Mouse (Mus musculus) induced T-regulatory cell, adult 2 months (primary cell): ENCODE measurements around the gene Gm15557.
"Not testable (repeated sequence)": the region's sequence is repeated elsewhere in the genome, so short reads cannot be mapped to it uniquely, and the experiment has no call there.

ENCODE experiments used
- DNase-seq: peaks from one replicate; pipeline ENCODE4 v3.0.0-alpha.2; 2012; ENCODE audit warnings: low read depth

Gm15557 gene

DNA sequence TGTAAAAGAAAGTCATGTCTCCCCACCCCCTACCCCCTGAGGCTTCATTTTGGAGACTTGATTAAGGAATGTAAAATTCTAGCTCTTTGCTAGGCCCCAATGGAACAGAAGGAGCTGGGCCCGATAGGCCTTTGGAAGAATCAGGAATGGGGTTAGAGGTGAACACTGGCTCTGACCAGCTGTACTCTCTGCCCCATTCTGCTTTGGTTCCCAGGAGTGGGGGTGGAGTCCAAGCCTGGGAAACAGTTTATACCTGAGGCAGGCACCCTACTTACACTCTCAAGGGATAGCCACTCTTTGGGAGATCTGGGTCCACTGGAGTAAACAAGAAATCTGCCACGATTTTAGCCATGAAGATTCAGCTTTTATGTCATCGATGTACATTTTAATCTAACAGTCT lies at the start of gene Gm15557:
Gene Gm15557, plus strand, starts transcription at position 48 of the 400 bp plus-strand sequence.
- no peak for DNase-seq

DNA sequence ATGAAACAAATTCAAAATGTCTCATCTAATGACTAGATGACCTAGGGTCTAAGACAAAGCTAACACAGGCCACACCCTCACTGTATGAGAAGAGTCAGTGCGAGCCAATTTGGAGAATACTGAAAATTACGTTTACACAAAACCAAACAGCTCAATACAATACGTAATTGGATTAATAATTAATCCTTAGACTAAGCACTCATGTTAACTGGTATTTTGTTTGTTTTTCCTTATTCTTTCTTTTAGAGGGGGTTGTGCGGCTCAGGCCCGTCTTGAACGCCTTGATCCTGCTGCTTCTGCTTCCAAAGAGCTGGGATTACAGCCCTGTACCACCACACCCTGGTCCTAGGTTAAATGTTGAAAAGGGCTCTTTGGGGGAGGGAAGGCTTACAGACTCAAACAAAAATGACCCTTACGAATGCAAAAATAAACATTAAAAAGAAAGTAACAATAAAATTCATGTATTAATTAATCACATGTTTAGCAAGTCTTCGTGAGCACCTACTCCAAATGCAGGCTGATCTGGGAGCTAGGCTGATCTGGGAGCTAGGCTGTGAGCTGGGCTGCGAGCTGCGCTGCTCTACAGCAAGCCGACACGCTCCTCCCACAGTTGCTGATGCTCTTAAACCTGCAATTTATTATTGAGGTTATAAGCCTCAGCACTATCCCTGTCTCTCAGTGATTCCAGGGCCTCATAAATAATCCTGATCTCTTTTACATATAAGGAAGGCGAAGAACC lies 46.1 kb upstream of the Gm15557 start:
- no peak for DNase-seq

DNA sequence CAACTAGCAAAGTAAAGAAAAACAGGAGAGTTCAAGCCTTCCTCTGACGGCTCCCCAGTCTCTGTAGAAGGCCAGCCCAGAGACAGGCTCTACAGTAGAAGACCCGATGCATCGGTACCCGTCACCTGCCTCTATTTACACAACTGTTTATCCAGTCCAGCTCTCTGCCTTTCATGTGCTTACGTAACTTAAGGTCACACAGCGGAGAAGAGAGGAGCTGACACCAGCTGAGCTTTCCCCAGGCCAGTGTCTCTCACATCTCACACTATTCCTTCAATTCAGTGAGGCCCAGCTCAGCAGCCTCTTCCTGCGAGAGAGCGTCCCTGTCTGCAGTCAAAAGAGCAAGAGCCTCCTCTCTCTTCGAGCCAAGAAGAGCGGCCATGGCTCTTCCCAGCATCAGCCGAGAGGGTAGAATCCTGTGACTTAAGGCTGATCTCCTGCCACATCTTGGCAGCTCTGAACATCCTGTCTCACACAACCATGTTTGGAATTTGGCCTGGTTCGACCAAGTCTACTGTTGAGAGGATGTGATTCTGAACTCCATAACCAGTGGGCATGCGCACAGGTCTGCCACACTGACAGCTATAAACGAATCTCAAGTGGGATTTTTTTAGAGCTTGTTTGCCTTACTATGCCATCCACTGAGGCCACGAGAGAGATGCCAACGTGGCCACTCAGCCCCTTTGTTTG lies 45.3 kb upstream of the Gm15557 start:
- DNase-seq: no peak

DNA sequence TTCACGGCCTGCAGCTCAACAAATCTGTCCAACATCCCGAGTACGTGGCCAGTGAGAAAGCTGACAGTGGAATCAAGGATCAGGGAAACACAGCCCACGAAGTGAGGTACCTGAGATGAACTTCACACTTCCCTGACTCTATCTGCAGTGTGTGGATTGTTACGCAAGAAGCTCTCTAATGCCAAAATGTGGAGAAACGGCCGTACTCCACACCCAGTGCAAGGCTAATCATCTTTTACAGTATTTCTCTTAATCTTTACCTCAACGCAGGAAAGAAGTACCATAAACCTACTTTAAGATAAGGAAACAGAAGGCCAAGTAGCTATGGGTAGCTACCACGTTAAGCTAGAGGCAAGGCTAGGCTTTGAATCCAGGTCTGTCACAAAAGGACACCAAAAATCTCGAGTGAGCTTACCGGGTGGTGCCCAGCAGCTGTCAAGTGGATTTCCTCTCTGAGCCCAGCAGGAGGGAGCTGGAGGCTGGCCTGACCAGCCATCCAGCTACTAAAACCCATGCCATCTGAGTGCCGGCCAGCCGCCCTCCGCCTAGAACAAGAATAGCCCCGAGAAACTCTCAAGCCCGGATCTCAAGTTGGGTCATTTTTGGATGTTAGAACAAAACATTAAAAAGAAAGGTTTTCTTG lies 37.4 kb upstream of the Gm15557 start:
- DNase-seq: no peak

DNA sequence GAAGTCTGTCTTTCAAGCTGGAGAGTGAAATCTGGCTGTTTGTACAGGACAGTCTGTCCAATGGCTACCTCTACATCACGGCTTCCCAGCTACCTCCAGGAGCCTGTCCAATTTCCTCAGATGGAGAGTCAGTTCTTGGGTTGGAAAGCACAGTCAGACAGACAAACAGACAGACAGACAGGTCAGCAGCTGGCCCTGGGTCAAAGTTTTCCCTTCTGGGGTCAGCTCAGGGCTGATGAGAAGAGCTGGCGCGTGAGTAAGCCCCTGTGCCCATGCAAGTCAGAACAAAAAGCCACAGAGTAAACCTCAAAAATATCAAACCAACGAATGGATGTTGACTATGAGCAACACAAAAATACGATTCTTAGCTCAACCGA lies 36.9 kb upstream of the Gm15557 start:
- DNase-seq: no peak

DNA sequence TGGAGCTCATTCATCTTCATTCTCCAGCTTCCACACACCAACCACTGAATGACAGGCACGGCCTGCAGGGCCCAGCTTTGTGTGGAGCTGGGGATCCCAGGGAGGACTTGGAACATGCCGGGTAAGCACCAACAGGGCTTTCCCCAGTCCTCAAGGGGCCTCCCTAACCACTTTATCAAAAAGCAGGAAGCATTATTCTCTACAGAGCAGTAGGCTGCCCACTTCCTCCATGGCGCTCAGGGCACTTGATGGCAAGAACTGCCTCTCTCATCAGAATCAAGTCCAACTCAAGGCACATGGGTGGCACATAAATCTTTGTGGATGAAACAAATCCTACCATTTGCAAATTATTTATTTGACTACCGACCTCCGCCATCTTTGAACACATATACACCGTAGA lies 25.8 kb upstream of the Gm15557 start:
- DNase-seq: no peak

DNA sequence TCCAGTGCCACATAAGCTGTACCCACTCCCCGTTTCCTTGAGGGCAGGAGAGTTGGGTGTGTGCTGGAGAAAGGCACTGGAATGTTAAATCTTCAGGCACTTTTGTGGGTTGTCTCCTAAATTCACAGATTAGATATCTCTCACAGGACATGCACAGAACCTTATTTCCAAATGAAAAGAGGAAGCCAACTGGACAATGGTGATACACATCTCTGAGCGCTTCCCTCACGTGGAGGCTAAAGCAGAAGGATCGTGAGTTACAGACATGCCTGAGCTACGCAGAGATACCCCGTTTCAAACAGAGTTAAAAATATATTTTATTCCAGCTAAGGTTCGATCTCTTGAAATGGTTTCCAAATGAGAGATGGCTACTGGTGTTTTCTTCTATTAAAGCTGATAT lies 17.4 kb upstream of the Gm15557 start:
- no peak for DNase-seq

DNA sequence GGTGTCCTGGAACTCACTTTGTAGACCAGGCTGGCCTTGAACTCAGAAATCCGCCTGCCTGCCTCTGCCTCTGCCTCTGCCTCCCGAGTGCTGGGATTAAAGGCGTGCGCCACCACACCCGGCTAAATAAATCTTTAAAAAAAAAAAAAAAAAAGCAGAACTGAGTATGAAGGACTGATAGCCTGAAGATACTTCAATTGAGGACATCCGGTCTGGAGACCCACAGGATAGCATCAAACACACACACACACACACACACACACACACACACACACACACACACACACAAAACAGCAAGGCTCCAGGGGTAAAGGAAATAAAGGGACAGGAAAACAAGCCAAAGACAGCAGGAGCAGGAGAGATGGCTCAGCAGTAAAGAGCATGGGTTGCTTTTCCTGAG lies 15.3 kb upstream of the Gm15557 start:
- DNase-seq: not testable (repeated sequence)

DNA sequence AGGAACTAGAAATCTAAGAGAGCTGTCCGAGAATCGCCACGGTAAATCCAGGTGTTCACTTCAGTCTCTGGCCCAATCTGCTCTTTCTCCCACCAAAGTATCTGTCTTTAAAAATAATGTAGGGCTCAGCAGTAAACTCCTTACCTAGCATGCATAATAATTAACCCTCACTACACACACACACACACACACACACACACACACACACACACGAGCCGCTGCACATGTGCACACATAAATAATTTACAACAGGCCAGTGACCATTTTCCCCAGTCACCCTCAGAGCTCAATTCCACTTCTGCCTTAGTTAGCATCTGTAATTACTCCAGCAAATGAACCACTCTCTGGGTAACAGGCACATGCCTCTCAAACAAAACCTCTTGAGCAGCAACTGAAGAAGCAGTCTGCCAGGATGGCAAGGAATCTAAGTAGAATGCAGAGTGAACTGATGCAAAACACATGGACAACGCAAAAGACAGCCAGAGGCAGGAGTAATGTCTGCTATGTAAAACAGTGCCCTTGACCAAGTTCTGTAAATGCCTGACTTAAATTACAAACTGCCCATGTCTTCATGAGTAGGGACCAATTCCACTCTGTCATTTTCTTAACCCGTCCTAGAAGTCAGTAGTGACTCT lies 11.7 kb upstream of the Gm15557 start:
- no peak for DNase-seq

DNA sequence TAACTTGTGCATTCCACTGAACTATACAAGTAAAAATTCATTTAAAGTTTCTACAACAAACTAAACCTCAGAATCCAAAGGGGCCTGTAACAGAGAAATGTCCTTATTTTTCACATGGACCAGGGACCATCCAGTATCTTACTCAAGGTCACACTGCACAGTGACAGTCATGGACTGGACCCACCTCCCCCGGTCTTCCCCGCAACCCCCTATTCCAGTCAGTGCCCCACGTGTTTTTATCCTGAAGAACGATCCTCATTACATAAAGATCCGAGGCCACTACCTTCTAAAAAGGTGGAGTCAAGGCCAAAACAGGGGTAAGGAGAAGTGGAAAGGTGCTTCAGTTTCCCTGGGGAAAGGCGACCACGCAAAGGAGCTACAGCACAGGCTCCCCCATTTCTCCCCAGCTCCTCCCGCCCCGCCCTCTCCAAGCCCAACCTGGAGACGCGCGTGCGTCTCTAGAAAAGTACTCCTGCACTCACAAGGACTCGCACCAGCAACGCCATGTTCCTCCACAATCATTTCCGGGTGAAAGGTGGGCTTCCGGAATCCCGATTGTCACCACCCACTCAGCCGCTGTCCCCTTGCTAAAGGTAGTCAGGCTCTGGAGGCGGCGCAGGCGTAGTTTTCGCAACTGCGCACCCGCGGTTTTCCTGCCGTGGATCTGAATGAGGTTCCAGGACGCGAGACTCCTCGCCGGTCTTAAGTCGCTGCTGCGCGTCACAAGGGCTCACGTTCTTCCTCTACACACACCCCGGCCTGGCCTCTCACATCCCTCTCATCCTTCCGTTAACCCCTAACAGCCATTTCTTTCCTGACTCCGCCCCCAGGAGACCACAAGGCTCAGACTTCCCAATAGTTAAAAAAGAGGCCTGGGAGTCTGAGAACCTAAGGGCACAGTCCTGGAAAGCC lies 10.7 kb upstream of the Gm15557 start, which contains the start of gene Uqcc1:
Gene Uqcc1, minus strand, starts transcription at position 780 of the 912 bp plus-strand sequence.
- DNase-seq: peak; percentile 97

DNA sequence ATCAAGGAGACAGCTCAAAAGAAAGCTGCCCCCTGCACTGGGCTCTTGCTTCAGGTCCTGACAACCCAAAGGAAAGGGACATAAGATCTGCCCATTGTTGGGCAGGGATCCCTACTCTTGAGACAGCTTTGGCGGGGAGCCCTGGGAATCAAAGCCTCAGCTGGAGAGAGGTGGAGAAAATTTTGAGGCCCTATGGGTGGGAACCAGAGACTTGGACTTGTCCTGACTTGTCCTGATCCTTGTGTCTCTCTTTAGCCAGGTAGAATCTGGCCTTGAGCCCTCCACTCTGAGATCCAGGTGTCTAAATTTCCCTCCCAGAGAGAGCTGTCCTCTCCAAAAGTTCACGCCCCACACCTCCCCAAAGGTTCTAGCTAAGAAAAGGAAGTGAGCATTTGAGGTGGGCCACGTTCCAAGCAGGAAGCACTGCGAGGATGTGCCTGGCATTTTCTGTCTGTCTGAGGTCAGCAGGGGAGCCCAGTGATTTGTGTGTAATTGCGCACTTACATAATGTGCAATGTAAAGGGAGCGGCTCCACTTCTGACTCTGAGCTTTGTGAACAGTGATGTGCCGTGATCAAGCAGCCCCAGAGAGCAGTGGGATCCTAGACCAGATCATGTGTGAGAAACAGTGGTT lies 515 bp upstream of the Gm15557 start:
- DNase-seq: no peak

DNA sequence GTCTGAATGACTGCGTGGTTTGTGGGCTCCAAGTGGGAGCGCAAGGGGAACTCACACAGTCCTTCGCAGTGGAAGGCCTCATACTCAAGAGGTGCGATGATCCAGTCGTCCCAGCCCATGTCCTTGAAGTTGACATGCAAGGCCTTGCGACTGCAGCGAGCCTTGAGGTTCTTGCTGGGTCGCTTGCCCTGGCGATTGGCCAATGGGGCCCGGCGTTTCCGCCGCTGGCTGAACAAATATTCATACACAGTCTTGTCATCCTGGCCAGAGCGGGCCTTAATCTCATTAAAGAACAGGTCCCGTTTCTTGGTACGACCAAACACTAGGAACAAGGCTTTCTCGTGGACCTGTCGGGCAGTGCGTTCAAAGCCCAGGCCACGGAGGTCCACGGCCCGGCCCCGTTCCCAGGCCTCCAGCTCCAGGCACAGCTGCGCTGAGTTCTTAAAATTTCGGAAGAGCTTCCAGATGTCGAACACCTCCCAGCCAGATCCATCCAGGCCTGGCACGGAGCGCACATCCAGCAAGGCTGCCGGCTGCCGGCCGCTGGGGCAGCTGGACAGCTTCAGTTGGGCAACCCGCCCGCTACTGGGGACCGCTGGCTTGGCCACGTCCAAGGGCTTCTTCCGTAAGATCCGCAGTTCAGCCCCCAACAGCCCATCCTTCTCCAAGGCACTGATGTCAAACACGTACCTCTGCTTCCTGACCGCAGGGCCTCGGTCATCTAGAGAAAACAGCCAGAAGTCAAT lies 1.3 kb downstream of the Gm15557 start:
- DNase-seq: no peak

DNA sequence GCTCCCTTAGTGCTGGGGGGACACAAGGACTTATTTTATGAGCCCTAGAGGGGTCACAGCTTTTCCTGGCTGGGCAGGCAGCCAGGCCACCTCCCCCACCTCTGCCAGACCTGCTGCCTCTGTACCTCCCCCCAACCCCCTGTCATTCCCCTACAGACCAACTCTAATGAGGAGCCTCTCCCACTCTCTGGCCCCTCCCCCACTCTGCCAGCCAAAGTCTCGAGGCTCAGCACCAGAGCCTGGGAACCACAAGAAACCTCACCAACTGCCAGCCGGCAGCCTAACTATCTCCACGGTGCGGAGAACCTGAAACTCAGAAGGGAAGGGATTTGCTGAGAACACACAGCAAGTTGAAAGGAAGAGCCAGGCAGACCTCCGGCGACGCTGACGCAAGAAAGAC lies 2.9 kb downstream of the Gm15557 start:
- no peak for DNase-seq

DNA sequence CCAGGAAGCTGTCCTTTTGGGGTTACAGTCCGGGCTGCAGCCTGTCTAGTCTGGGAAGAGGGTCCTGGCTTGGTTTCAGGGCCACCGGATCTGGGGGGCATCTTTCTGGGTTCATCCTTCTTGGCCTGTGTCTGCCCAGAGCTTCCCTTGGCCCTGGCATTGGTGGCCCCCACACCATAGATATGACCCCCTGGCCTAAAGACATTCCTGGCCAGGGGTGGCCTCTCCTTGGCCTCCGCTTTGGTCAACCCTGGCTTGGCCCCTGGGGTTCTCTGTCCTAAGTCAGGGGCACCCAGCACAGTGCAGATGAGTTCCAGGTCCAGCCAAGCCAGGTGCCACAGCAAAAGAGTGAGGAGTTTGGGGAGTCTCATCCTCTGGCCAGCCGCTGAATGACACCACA lies 4.2 kb downstream of the Gm15557 start:
- no peak for DNase-seq

DNA sequence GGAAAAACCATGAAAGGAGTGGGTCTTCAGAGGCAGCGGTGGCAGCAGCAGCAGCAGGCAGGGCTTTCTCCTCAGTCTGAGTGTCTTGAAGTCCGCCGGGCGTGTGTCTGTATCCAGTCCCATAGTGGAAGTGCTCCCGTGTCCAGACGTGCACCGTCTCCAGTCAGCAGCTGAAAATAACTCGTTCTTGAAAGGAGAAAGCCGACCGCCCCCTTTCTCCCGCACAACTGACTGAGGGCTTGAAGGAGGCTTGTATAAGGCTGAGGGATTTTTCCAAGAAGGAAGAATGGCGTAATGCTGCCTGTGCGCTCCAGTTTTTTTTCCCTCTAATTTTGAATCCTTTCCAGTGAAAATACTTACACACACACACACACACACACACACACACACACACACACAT lies 4.6 kb downstream of the Gm15557 start, which contains the start of gene Gdf5:
Gene Gdf5, minus strand, starts transcription at position 244 of the 400 bp plus-strand sequence.
- no peak for DNase-seq

DNA sequence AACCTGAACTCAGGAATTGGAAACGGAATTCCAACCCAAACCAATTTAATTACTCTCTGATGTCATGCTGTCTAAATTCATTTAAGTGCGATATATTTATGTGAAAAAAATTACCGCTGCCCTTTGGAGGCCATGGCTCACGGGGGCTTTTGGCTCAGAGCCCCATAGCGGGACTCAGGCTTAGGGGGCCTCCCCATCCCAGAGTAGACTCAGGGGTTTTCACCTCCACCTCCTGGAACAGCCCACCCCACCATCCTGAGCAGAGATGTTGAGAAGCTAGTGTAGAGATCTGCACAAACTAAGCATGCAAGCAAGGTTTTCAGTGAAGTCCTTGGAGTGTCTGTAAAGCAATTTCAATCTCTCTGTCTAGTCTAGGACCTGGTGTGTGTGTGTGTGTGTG lies 5.1 kb downstream of the Gm15557 start:
- DNase-seq: no peak

DNA sequence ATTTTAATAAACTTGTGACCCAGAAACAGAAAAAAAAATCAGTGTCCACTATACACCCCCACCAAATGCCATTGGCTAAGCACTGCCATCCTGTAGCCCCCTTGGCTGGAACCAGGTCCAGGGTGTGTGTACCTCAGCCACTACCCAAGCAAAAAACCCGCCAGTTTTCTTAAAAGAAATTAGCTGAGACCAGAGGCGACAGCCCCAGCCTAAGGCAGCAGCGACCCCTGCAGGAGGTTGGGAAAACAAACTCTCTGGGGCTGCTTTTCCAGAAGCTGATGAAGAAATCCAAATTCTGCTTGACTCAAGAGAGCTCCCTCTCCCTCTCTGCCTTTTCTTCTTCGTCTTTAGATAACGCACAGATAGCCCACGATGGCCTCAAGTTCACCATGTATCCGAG lies 5.5 kb downstream of the Gm15557 start:
- peak; percentile 78 for DNase-seq

DNA sequence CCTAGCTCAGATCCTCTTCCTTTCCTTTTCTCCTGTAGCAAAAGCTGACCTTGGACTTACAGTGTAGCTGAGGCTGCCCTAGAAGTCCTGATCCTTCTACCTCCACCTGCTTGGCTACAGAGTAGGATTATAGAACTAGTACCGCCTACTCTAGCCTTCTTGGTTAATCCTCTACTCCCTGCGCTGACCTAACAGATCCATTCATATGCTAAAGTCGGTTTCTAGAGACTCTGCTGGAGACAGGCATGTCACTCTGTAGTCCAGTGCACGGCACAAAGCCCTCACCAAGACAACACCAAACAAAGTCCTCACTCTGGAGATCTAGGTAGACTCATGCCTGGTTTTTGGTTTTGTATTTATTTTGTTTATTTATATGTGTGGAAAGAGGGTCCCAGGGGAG lies 6.0 kb downstream of the Gm15557 start:
- DNase-seq: no peak

DNA sequence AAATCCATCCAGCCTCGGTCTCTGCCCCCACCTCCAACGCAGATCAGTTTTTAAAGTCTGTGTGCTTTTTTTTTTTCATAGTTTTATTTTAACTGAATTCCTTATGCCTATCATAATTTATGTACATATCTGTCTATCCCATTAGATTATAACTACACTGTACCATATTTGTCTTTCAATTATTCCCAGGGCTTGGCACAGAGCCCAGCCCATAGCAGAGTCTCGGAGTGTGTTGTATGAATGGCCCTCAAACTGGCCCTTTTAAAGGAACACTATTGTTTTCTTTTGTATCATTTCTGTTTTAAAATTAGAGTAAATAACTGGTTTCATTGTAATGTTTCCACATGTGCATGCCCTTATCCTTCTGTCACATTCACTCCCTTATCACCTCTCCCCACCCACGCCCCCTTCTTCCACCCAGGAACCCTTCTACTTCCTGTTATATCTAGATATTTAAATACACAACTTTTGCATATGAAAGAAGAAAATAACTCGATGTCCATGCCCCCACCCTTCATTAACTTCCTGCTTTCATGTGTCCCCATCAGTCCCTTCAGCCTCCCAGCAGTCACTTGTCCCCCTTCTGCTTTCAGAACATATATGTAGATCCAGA lies 7.0 kb downstream of the Gm15557 start:
- no peak for DNase-seq

DNA sequence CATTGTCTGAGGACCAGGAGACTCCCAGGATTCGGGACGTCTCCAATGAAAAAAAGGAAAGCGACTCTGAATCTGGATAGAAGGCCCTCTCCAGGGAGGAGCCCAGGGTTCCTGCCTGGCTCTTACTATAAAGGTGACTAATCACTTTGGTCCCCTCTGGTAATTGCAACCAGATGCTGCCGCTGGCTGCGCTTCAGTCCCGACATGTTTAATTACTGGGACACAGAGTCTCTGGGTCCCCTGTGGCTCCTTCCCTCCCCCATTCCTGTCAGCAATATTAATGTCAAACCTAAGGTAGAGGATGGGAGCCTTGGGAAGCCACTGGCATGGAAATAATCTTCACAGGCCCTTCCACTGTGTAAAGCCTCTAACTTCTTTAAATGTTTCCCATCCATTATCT lies 8.8 kb downstream of the Gm15557 start:
- no peak for DNase-seq
